Mouse (Mus musculus) megakaryocyte, adult 5-6 weeks (primary cell): ENCODE results near the gene Gm12216. TPM values are rescaled to one million over a fixed set of nuclear protein-coding genes. Genes with fewer than 3 reads are reported as not detected.
"Not testable (repeated sequence)": the region's sequence is repeated elsewhere in the genome, so short reads cannot be mapped to it uniquely, and the experiment has no call there.

Experiments used
- ATAC-seq: 2 replicates; pipeline ENCODE4 v1.8.0; 2016; ENCODE audit warnings: mild to moderate bottlenecking, inconsistent platforms; ENCODE audit not compliant: poor library complexity, severe bottlenecking
- total RNA-seq, 2 experiments: library from RNA; stranded (forward) in 1 of 2; stranded (reverse) in 1 of 2; fragments of 153-499, 151-499 nt in 1 of 2; fragments of 221-1000, 200-1000 nt in 1 of 2; gene quantifications; 2 replicates each; pipeline versions ENCODE4 v1.2.3 to v1.2.4; 2015 to 2017

The Gm12216 gene
- 0.25 and 0.84 TPM in 2 replicates for total RNA-seq (2015)
- 0.70 TPM in 1 of 2 replicates, not detected in the other for total RNA-seq (2017)

- ATAC-seq: peak; percentile 96
Observed at GRCm38 (mm10) chr11:53858761-53859580, at the start of gene Gm12216. Gm12216 (minus strand) TSS chr11:53859256.

GRCm38 (mm10) chr11:53908686-53909085, 49.6 kb upstream of the Gm12216 start:
- no peak for ATAC-seq

- no peak for ATAC-seq
Observed at GRCm38 (mm10) chr11:53904534-53904925, 45.5 kb upstream of the Gm12216 start.

- ATAC-seq: no peak
Observed at GRCm38 (mm10) chr11:53903781-53904533, 44.9 kb upstream of the Gm12216 start.

- ATAC-seq: no peak
Observed at GRCm38 (mm10) chr11:53902741-53903140, 43.7 kb upstream of the Gm12216 start.

GRCm38 (mm10) chr11:53900991-53901390, 41.9 kb upstream of the Gm12216 start:
- ATAC-seq: no peak

- ATAC-seq: no peak
Observed at GRCm38 (mm10) chr11:53899981-53900380, 40.9 kb upstream of the Gm12216 start.

- no peak for ATAC-seq
Observed at GRCm38 (mm10) chr11:53899004-53899403, 39.9 kb upstream of the Gm12216 start.

GRCm38 (mm10) chr11:53896935-53897334, 37.9 kb upstream of the Gm12216 start:
- ATAC-seq: no peak

GRCm38 (mm10) chr11:53893451-53893850, 34.4 kb upstream of the Gm12216 start:
- ATAC-seq: no peak

- peak; percentile 28; the same call in 1 of the 2 replicates for ATAC-seq
Observed at GRCm38 (mm10) chr11:53892716-53893416, 33.8 kb upstream of the Gm12216 start.

GRCm38 (mm10) chr11:53891505-53892451, 32.7 kb upstream of the Gm12216 start, which contains the start of gene Slc22a5:
Slc22a5 (minus strand) TSS chr11:53891660.
- ATAC-seq: peak; percentile 93

- ATAC-seq: no peak; the same call in 1 of the 2 replicates
Observed at GRCm38 (mm10) chr11:53890906-53891504, 31.9 kb upstream of the Gm12216 start.

- no peak for ATAC-seq
Observed at GRCm38 (mm10) chr11:53890225-53890624, 31.2 kb upstream of the Gm12216 start.

GRCm38 (mm10) chr11:53889091-53889645, 30.1 kb upstream of the Gm12216 start:
- ATAC-seq: no peak

GRCm38 (mm10) chr11:53888242-53888641, 29.2 kb upstream of the Gm12216 start:
- ATAC-seq: no peak

GRCm38 (mm10) chr11:53883287-53883686, 24.2 kb upstream of the Gm12216 start:
- no peak for ATAC-seq

GRCm38 (mm10) chr11:53878096-53878495, 19.0 kb upstream of the Gm12216 start:
- not testable (repeated sequence) for ATAC-seq

- no peak for ATAC-seq
Observed at GRCm38 (mm10) chr11:53876488-53876887, 17.4 kb upstream of the Gm12216 start.
